Mouse (Mus musculus) myocyte (in vitro differentiated cells): ENCODE measurements around the gene Cerkl. TPM values are rescaled to one million over a fixed set of nuclear protein-coding genes. Genes with fewer than 3 reads are reported as not detected.
A peak's percentile ranks its signal among the peaks of the same experiment; 100 is the strongest.

Experiments used
- H3K27me3 ChIP-seq: one replicate; pipeline ENCODE4 v1.6.1; 2011; ENCODE audit not compliant: control insufficient read depth, insufficient read depth, insufficient read length
- H3K36me3 ChIP-seq: one replicate; pipeline ENCODE4 v1.6.1; 2011; ENCODE audit not compliant: control insufficient read depth, insufficient read depth
- H3K4me2 ChIP-seq: one replicate; pipeline ENCODE4 v1.6.1; 2011; ENCODE audit warnings: low read depth, control low read depth
- H3K4me3 ChIP-seq: one replicate; pipeline ENCODE4 v1.5.1; 2011; ENCODE audit warnings: mild to moderate bottlenecking, control low read depth, moderate library complexity
- H3K79me2 ChIP-seq: one replicate; pipeline ENCODE4 v1.6.1; 2011; ENCODE audit not compliant: control insufficient read depth, insufficient read depth
- H3ac ChIP-seq: one replicate; pipeline ENCODE4 v1.6.1; 2011; ENCODE audit not compliant: control insufficient read depth, insufficient read length
- CEBPB ChIP-seq: IDR thresholded peaks from 2 replicates; pipeline ENCODE4 v1.6.1; 2011; ENCODE audit warnings: mild to moderate bottlenecking, moderate library complexity; ENCODE audit not compliant: poor library complexity, insufficient read depth, severe bottlenecking
- E2F4 ChIP-seq: IDR thresholded peaks from one replicate; pipeline ENCODE4 v1.6.1; 2011; ENCODE audit warnings: mild to moderate bottlenecking, control low read depth, moderate library complexity; ENCODE audit not compliant: insufficient read depth
- MAX ChIP-seq: IDR thresholded peaks from one replicate; pipeline ENCODE4 v1.6.1; 2011; ENCODE audit warnings: low read depth, mild to moderate bottlenecking, control low read depth
- MYOD1 ChIP-seq, 3 experiments: IDR thresholded peaks; one replicate each; pipeline ENCODE4 v1.6.1; 2011; ENCODE audit warnings: control low read depth in 2 of 3, low read depth in 2 of 3, mild to moderate bottlenecking in 2 of 3, moderate library complexity in 1 of 3; ENCODE audit not compliant: insufficient read length in 2 of 3, control insufficient read depth in 1 of 3
- MYOG ChIP-seq, 3 experiments: IDR thresholded peaks; one replicate each; pipeline ENCODE4 v1.6.1; 2011; ENCODE audit warnings: control low read depth in 2 of 3, low read depth in 2 of 3, mild to moderate bottlenecking in 2 of 3; ENCODE audit not compliant: insufficient read length in 2 of 3, control insufficient read depth in 1 of 3, insufficient read depth in 1 of 3
- POLR2A ChIP-seq: IDR thresholded peaks from one replicate; pipeline ENCODE4 v1.6.1; 2011; ENCODE audit warnings: low read depth, mild to moderate bottlenecking, control low read depth, moderate library complexity; ENCODE audit not compliant: insufficient read length
- POLR2AphosphoS2 ChIP-seq: IDR thresholded peaks from one replicate; pipeline ENCODE4 v1.6.1; 2011; ENCODE audit warnings: low read depth, control low read depth; ENCODE audit not compliant: insufficient read length
- REST ChIP-seq: IDR thresholded peaks from one replicate; pipeline ENCODE4 v1.6.1; 2011; ENCODE audit warnings: mild to moderate bottlenecking, control low read depth, moderate library complexity; ENCODE audit not compliant: insufficient read depth, insufficient read length
- SRF ChIP-seq: IDR thresholded peaks from one replicate; pipeline ENCODE4 v1.6.1; 2011; ENCODE audit warnings: low read depth; ENCODE audit not compliant: control insufficient read depth, insufficient read length
- TCF12 ChIP-seq: IDR thresholded peaks from one replicate; pipeline ENCODE4 v1.6.1; 2011; ENCODE audit warnings: mild to moderate bottlenecking, control low read depth; ENCODE audit not compliant: poor library complexity, insufficient read depth, severe bottlenecking
- TCF3 ChIP-seq: IDR thresholded peaks from one replicate; pipeline ENCODE4 v1.6.1; 2011; ENCODE audit warnings: low read depth, control low read depth; ENCODE audit not compliant: insufficient read length
- USF1 ChIP-seq: IDR thresholded peaks from one replicate; pipeline ENCODE4 v1.6.1; 2011; ENCODE audit warnings: low read depth, mild to moderate bottlenecking, control low read depth, moderate library complexity
- polyA plus RNA-seq: library from polyadenylated mRNA; unstranded; fragments of >200 nt; fragmentation: generic; extraction: Trizol; gene quantifications from one replicate; pipeline ENCODE4 v1.2.1, GENCODE M21; 2012; ENCODE audit warnings: missing spikeins

Cerkl gene
- polyA plus RNA-seq, 1 experiment: not detected

DNA sequence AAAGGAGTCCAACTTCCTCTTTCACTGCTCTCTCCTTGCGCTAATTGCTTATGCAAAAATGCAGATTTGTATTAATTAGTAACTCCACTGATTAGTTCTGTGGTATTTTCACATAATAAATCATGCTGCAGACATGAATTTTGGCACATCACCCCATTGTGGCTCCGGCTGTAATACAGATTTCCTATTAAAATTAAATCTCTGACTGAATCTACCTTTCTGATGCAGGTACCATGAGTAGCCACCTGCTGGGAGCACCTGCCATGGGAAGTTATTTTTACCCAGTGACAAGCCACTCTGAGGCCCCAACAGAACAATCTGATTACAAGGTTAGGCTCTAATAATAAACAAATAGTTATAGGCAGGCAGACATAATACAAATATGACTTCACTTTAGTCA is 5.3 kb upstream of the Cerkl start:
- TF ChIP-seq USF1 (no peak), CEBPB (no peak), TCF12 (no peak), TCF3 (no peak), POLR2A (no peak), MYOG (IDR thresholded peaks at IDR 0.05; ENCODE audit: control insufficient read depth in 1 of 3, insufficient read depth in 1 of 3, insufficient read length in 2 of 3, low read depth in 2 of 3) (no peak), SRF (no peak), E2F4 (no peak), MAX (no peak), POLR2AphosphoS2 (no peak)
- no peaks in the 10 kb centered on the region for H3K79me2 ChIP-seq
- H3K4me3 ChIP-seq: no peak overlapping the region
- H3K27me3 ChIP-seq: peaks cover 29% of the 10 kb centered on the region
- no peak overlapping the region for H3ac ChIP-seq
- no peak overlapping the region for H3K4me2 ChIP-seq
- H3K36me3 ChIP-seq: no peaks in the 10 kb centered on the region

DNA sequence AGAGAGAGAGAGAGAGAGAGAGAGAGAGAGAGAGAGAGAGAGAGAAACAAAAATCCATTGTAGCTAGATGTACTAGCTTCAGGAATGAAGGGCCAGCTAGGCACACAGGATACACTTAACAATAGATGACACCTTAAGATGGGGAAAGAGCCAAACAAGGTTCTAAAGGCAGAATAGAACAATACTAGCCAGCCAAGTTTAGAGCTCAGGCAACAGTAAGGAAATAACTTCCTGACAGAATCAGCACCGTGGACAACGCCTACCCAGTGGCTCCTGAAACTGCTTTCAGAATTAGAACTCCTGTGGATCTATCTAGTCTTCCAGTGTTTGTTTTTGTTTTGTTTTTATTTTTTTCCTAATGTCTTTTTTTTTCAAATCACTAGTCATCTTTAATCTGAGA is 4.0 kb upstream of the Cerkl start:
- H3K4me2 ChIP-seq: no peak overlapping the region
- peak; percentile 78 for TF ChIP-seq REST
- TF ChIP-seq USF1: no peak
- no peak for TF ChIP-seq TCF12
- TF ChIP-seq MYOD1 (IDR thresholded peaks at IDR 0.05; ENCODE audit: control insufficient read depth in 1 of 3, insufficient read length in 2 of 3, low read depth in 2 of 3): no peak
- no peak for TF ChIP-seq E2F4
- TF ChIP-seq POLR2AphosphoS2: no peak
- no peak for TF ChIP-seq MAX
- no peaks in the 10 kb centered on the region for H3K79me2 ChIP-seq
- H3K27me3 ChIP-seq: peaks cover 36% of the 10 kb centered on the region
- H3K36me3 ChIP-seq: no peaks in the 10 kb centered on the region
- H3ac ChIP-seq: no peak overlapping the region
- no peak overlapping the region for H3K4me3 ChIP-seq

DNA sequence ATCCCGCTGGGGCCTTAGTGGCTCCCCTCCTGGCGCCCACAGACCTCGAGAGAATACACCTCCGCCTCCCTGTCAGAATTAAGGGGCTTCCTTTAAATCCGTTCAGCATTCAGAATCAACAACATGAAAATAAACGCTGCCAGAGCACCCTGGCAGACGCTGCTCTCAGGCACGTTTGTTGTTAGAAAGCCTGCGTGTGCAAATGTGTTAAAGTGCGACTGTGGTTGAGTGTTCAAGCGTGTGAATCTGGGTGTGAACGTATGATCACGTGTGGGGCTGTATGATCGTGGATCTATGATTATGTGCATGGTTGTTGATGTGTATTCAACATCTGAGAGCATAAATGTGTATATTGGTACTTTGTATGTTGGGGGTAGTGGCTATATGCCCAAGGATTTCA is 3.5 kb upstream of the Cerkl start:
- no peak for TF ChIP-seq POLR2A
- TF ChIP-seq TCF3: no peak
- TF ChIP-seq REST: no peak
- no peak for TF ChIP-seq MYOD1 (IDR thresholded peaks at IDR 0.05; ENCODE audit: control insufficient read depth in 1 of 3, insufficient read length in 2 of 3, low read depth in 2 of 3)
- TF ChIP-seq CEBPB: no peak
- TF ChIP-seq MAX: no peak
- no peak for TF ChIP-seq USF1
- no peak for TF ChIP-seq SRF
- TF ChIP-seq E2F4: no peak
- TF ChIP-seq MYOG (IDR thresholded peaks at IDR 0.05; ENCODE audit: control insufficient read depth in 1 of 3, insufficient read depth in 1 of 3, insufficient read length in 2 of 3, low read depth in 2 of 3): no peak
- TF ChIP-seq POLR2AphosphoS2: no peak
- H3K27me3 ChIP-seq: peaks cover 41% of the 10 kb centered on the region
- no peak overlapping the region for H3K4me3 ChIP-seq
- H3K4me2 ChIP-seq: no peak overlapping the region
- H3ac ChIP-seq: no peak overlapping the region
- no peaks in the 10 kb centered on the region for H3K36me3 ChIP-seq
- H3K79me2 ChIP-seq: no peaks in the 10 kb centered on the region

DNA sequence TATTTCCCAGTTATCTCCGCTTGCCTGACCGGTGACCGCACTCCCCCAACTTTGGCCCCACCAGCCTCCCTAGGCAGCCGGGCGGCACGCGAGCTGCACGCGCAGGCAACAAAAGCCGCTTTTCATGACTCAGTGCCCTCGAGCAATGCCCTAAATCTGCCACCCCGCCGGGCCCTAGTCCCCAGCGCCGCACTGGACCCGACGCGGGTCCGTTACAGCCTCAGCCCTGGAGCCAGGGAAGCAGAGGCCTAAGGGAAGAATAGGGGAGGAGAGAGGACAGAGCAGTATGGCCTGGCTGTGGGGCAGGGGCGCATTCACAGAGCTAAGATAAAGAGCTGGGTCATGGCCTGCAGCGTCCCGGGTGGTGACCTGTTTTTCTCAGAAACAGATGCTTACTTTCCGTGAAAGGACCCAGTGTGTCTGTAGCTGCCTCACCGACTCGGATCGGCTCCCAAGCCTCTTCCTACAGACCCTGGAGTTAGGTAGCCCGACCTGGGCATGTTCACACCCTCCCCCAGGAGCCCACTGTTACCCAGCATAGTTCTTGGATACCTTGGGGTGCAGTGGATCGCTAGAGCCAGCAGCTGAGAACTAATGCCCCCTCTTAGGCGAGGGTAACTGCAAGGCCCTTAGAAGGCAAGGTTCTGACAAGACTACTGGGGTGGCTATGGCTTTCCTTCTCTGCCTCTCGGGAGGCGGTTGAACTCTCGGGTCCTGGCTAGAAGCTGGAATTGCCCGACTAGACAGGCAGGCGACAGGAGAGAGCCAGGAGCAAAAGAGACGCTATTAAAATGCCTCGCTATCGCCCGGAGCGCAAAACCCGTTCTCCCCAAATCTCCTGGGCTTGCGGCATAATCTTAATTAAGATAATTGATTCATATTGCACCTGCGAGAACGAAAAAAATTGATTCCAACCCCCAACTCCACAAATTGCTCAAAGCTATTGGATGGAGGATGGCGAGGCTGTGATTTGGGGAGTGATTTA is 2.8 kb upstream of the Cerkl start:
- Histone ChIP-seq H3K4me3 (no peak overlapping the region), H3ac (no peak overlapping the region), H3K4me2 (no peak overlapping the region), H3K79me2 (no peaks in the 10 kb centered on the region), H3K36me3 (no peaks in the 10 kb centered on the region), H3K27me3 (peaks cover 48% of the 10 kb centered on the region)
- TF ChIP-seq TCF12: no peak
- TF ChIP-seq TCF3: no peak
- no peak for TF ChIP-seq MYOD1 (IDR thresholded peaks at IDR 0.05; ENCODE audit: control insufficient read depth in 1 of 3, insufficient read length in 2 of 3, low read depth in 2 of 3)
- TF ChIP-seq MAX: no peak

DNA sequence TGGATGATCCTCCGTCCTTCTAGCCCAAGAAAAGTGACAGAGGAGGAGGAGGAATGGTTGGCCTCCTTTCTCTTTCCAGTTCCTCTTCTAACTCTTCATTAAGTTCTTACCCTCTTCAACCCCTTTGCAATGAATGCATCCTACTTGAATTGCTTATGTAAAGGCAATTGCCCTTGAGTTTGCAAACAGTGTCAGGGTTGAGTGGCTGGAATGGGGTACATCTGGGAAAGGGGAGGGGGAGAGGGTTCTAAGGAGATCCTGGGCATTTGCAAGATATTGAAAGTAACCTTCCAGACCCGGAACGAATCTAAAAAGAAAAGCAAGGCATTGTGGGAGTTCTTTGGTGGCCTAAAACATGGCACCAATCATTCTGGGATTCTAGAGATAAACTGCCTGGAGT is 1.3 kb upstream of the Cerkl start:
- H3ac ChIP-seq: no peak overlapping the region
- no peaks in the 10 kb centered on the region for H3K36me3 ChIP-seq
- H3K79me2 ChIP-seq: no peaks in the 10 kb centered on the region
- TF ChIP-seq MAX (no peak), CEBPB (no peak), MYOG (IDR thresholded peaks at IDR 0.05; ENCODE audit: control insufficient read depth in 1 of 3, insufficient read depth in 1 of 3, insufficient read length in 2 of 3, low read depth in 2 of 3) (no peak), SRF (no peak)
- H3K4me2 ChIP-seq: no peak overlapping the region
- H3K4me3 ChIP-seq: no peak overlapping the region
- H3K27me3 ChIP-seq: peaks cover 54% of the 10 kb centered on the region
